Mouse (Mus musculus): ENCODE results near the gene Rtn1. TPM values are rescaled to one million over a fixed set of nuclear protein-coding genes. Genes with fewer than 3 reads are reported as not detected.

Gene Rtn1
- total RNA-seq, 2 experiments from 2014 or later = not detected

Other genes starting within 250 kb of the Rtn1 start
- not detected in 2 replicates for gene Ccdc175, start 224.0 kb downstream of the Rtn1 start, total RNA-seq (2015; ENCODE audit: low replicate concordance)
- not detected in 2 replicates for gene Ccdc175, start 224.0 kb downstream of the Rtn1 start, total RNA-seq (2017; ENCODE audit: low replicate concordance)
- gene Lrrc9, start 32.8 kb upstream of the Rtn1 start, total RNA-seq (2015; ENCODE audit: low replicate concordance) = not detected in 2 replicates
- gene Lrrc9, start 32.8 kb upstream of the Rtn1 start, total RNA-seq (2017; ENCODE audit: low replicate concordance) = not detected in 2 replicates
- gene Pcnx4, start 127.3 kb upstream of the Rtn1 start, total RNA-seq (2015; ENCODE audit: low replicate concordance) = 0.63 and 0.77 TPM in 2 replicates
- 0.14 TPM in 1 of 2 replicates, not detected in the other for gene Pcnx4, start 127.3 kb upstream of the Rtn1 start, total RNA-seq (2017; ENCODE audit: low replicate concordance)
- not detected in 2 replicates for gene Gm4756, start 240.6 kb upstream of the Rtn1 start, total RNA-seq (2015; ENCODE audit: low replicate concordance)
- gene Gm4756, start 240.6 kb upstream of the Rtn1 start, total RNA-seq (2017; ENCODE audit: low replicate concordance) = not detected in 2 replicates

Data from erythroblast, adult 5-6 weeks (primary cell).